Comparison of ENCODE assay signal across 20 mouse cellular contexts in genomic region chr1:133347226-133347625, GRCm38 (mm10). TPM values are rescaled to one million over a fixed set of nuclear protein-coding genes. Genes with fewer than 3 reads are reported as not detected.
"Had no signal": no experiment of that assay in that cellular context is flagged by ENCODE, and none has a peak within 500 bp of the region (broad histone marks: within the 10 kb centered on the region; RNA-seq: fewer than 3 reads in every experiment).

No protein-coding gene starts in this region.

- ATAC-seq: midbrain, embryonic 13.5 days had no signal

- H3K36me3 ChIP-seq: kidney, embryonic 15.5 days; limb, embryonic 10.5 days; limb, embryonic 13.5 days; liver, embryonic 15.5 days; midbrain, embryonic 10.5 days; midbrain, embryonic 13.5 days had no signal

- H3K9me3 ChIP-seq: kidney, embryonic 15.5 days; limb, embryonic 10.5 days; limb, embryonic 13.5 days; liver, embryonic 15.5 days; midbrain, embryonic 10.5 days; midbrain, embryonic 13.5 days had no signal

- H3K4me3 ChIP-seq: kidney, embryonic 15.5 days; limb, embryonic 10.5 days; limb, embryonic 13.5 days; liver, embryonic 15.5 days; midbrain, embryonic 10.5 days; midbrain, embryonic 13.5 days had no signal

- DNase-seq: lung, adult 2 months; lung, postnatal 14 days; thymus, adult 2 months; thymus, postnatal 14 days; thymus, postnatal 4 days had no signal

- H3K4me2 ChIP-seq: kidney, embryonic 15.5 days; limb, embryonic 13.5 days; liver, embryonic 11.5 days; liver, embryonic 15.5 days; midbrain, embryonic 13.5 days had no signal

- H3K4me1 ChIP-seq: limb, embryonic 13.5 days had no signal

- H3K27ac ChIP-seq: kidney, embryonic 15.5 days; limb, embryonic 10.5 days; limb, embryonic 13.5 days; liver, embryonic 15.5 days; midbrain, embryonic 10.5 days; midbrain, embryonic 13.5 days had no signal

- H3K9ac ChIP-seq: kidney, embryonic 15.5 days; limb, embryonic 13.5 days; liver, embryonic 15.5 days; midbrain, embryonic 13.5 days had no signal

RNA-seq across cellular contexts. Expression of gene Ren1, which starts 3.1 kb away (rescaled TPM):
- total RNA-seq: layer of hippocampus, postnatal 25 days; left cerebral cortex, adult 18-20 months; left cerebral cortex, postnatal 25 days; megakaryocyte progenitor cell, adult 5-6 weeks; midbrain, postnatal 0 days had no signal
- polyA plus RNA-seq: limb, embryonic 10.5 days; midbrain, embryonic 10.5 days; midbrain, embryonic 13.5 days; midbrain, postnatal 0 days; neural tube, embryonic 11.5 days had no signal

RNA-seq across cellular contexts. Expression of gene Etnk2, which starts 16.1 kb away (rescaled TPM):
- total RNA-seq: megakaryocyte progenitor cell, adult 5-6 weeks had no signal

RNA-seq across cellular contexts. Expression of gene Kiss1, which starts 25.6 kb away (rescaled TPM):
- total RNA-seq: layer of hippocampus, postnatal 25 days; left cerebral cortex, adult 18-20 months; megakaryocyte progenitor cell, adult 5-6 weeks; midbrain, postnatal 0 days had no signal
- polyA plus RNA-seq: kidney, embryonic 15.5 days; limb, embryonic 10.5 days; limb, embryonic 13.5 days; liver, embryonic 11.5 days; liver, embryonic 15.5 days; midbrain, embryonic 10.5 days; midbrain, embryonic 13.5 days; neural tube, embryonic 11.5 days; neural tube, embryonic 14.5 days; stomach, embryonic 16.5 days; thymus, adult 2 months had no signal

RNA-seq across cellular contexts. Expression of gene Golt1a, which starts 37.6 kb away (rescaled TPM):
- total RNA-seq: layer of hippocampus, postnatal 25 days; megakaryocyte progenitor cell, adult 5-6 weeks; midbrain, postnatal 0 days had no signal
- polyA plus RNA-seq: limb, embryonic 10.5 days; limb, embryonic 13.5 days; midbrain, embryonic 10.5 days; midbrain, embryonic 13.5 days; midbrain, postnatal 0 days; neural tube, embryonic 11.5 days; neural tube, embryonic 14.5 days had no signal
